Mouse (Mus musculus) layer of hippocampus, adult 2 months (tissue): Measurements from ENCODE around the gene Fam184a. TPM values are rescaled to one million over a fixed set of nuclear protein-coding genes. Genes with fewer than 3 reads are reported as not detected.
"Not testable (repeated sequence)": the region's sequence is repeated elsewhere in the genome, so short reads cannot be mapped to it uniquely, and the experiment has no call there.

Experiments
- DNase-seq, 2 experiments: peaks; one replicate each; pipeline ENCODE4 v3.0.0; 2022; ENCODE audit warnings: low spot score in 2 of 2
- H3K27ac ChIP-seq: fragments of 200-600 bp; 2 replicates; pipeline ENCODE4 v1.8.1; 2022
- H3K4me3 ChIP-seq: fragments of 200-600 bp; 2 replicates; pipeline ENCODE4 v1.8.1; 2022; ENCODE audit warnings: mild to moderate bottlenecking
- CTCF ChIP-seq: fragments of 200-600 bp; conservative IDR thresholded peaks from 2 replicates; pipeline ENCODE4 v1.8.1; 2022; ENCODE audit warnings: antibody characterized with exemption, mild to moderate bottlenecking, moderate library complexity
- total RNA-seq, 2 experiments: library from RNA; stranded (reverse); gene quantifications; 2 replicates each; pipeline ENCODE4 v1.2.3; 2021

The Fam184a gene
- total RNA-seq, 2 experiments from 2014 or later = 26.6 to 32.8 TPM

DNA sequence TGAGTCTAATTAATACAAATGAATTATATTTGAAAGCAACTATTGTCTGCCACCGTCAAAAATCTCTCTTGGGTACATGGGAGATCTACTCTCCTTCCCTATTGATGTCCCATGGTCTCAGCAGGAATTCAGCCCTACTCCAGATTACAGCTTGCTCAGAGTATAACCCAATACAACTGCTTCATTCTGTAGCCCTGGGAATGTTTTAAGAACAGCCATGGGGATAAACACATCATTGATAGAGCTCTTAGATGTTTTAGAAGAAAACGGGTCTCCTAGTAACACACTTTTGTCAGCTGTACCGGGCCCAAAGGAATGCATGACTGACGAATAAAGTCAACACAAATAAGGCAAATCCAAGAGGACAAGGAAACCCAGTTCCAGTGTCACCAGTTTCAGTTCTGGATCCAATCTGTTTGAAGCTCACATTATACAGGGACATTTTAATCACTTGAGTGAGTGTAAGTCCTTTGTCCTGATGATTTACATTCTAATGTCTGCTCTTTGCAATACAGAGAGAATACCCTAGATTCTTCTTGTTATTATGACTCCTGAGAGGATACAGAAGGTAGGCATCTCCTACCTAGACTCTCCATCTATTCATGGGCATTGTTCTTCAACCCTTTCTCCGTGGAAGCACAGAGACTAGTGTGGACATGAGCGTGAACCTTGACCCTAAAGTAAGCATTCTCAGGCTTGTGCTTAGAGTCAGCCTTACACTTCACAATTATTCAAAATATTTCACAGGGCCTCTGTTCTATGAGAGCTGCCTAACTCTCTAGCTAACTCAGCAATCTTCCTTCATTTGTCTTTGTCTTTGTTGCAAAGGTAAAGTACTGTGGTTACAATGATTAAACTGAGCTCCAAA, 71.0 kb downstream of the Fam184a start:
- H3K4me3 ChIP-seq = no peak overlapping the region
- H3K27ac ChIP-seq = peak overlapping the region; percentile 12; the same call in 1 of the 2 replicates
- no peak for DNase-seq
- no peak for TF ChIP-seq CTCF

DNA sequence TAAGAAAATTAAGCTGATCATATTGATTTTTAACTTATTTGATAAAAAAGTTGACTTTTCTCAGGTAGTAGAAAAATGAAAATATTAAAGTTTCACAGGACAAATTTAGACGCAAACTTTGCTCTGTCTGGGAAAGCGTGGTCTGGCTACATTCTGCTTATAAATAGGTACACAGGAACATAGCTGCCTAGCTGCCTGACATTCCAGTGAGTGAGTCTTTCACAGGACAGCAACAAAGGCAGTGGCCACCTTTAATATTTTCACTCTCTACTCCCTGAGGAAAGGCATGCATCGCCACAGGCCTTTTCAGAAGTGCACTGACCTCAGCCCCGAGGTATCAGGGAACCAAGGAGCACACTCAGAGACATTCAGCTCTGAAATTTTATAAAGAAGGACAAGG, 89.1 kb downstream of the Fam184a start:
- H3K4me3 ChIP-seq = no peak overlapping the region
- no peak overlapping the region for H3K27ac ChIP-seq
- no peak for TF ChIP-seq CTCF
- no peak for DNase-seq

DNA sequence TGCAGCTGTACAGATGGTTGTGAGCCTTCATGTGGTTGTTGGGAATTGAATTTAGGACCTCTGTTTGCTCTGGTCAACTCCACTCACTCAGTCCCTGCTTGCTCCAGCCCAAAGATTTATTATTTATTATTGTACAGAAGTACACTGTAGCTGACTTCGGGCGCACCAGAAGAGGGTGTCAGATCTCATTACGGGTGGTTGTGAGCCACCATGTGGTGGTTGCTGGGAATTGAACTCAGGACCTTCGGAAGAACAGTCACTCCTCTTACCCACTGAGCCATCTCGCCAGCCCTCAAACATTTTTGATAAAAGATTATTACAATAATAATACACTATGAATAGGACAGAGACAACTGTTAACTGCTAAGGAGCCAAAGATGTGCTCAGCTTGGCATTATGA, 96.7 kb downstream of the Fam184a start:
- TF ChIP-seq CTCF = peak; percentile 56
- DNase-seq, H3K27ac ChIP-seq, H3K4me3 ChIP-seq: not testable (repeated sequence)

DNA sequence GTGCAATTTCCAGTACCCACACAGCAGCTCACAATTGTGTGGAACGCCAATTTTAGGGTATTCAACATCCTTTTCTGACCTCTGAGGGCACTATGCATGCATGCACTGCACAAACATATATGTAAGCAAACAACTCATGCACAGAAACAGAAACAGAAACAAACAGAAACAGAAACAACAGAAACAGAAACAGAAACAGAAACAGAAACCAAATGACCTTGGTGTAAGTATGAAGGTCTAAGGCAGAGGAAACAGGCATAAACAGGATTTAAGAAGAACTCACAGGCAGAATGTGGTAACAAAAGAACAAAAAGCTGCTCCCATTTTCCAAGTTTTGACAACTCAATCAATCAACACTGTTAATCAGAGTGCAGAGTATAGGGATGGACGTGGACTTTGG, 100.2 kb downstream of the Fam184a start:
- TF ChIP-seq CTCF = no peak
- Histone ChIP-seq H3K4me3 (no peak overlapping the region), H3K27ac (no peak overlapping the region)
- no peak for DNase-seq

DNA sequence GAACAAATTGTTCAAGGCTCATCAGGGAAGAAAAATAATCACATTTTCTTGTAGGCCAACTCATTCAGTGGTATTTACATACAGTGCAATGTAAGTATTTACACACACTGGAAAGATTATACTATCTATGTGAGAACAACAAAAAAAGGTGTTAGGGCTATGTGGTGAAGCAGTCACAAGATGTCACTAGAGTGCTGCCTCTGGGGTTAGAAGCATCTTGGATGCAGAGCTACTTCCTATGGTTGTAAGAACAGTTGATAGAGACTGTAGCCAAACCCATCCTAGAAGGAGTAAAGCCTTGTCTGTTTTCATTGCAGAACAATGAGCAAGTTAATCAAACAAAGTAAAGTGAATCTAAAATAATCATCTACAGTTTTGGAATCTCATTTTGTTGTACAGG, 109.4 kb downstream of the Fam184a start:
- no peak overlapping the region for H3K4me3 ChIP-seq
- peak; percentile 95 for TF ChIP-seq CTCF
- DNase-seq = peak; percentile 21 to 56
- no peak overlapping the region for H3K27ac ChIP-seq

DNA sequence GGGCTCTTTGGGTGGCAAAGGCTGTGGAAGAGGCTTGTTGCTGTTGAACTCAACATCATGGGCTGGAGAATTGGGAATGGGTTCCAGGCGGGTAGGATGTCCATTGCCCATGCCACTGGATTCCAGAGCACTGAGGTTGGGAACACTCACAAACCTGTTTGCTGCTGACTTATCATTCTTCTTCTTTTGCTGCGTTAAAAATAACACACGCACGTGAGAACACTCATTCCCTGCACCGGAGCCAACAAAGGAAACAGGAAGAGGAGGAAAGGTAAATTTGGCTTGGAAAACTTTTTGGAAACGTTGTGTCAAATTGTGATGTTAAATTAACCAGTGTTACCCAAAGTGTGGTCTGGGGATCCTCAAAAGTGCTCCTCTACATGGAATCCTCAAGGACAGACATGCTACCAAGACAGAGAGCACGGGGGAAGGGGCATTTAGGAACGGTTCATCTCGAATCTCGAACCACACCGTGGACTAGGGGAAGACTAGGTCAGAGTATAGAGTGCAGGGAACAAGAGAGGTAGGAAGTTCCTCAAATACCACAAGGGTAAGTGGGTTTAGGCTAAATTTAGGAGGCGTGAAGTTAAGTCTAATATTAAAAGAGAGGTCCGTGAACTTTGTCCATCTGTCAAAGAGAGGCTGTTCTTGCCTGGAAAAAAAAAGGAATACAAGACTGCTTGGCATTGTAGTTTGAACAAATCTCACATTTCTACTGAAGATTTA, 115.5 kb downstream of the Fam184a start:
- Histone ChIP-seq H3K27ac (no peak overlapping the region), H3K4me3 (no peak overlapping the region)
- DNase-seq = no peak
- no peak for TF ChIP-seq CTCF

DNA sequence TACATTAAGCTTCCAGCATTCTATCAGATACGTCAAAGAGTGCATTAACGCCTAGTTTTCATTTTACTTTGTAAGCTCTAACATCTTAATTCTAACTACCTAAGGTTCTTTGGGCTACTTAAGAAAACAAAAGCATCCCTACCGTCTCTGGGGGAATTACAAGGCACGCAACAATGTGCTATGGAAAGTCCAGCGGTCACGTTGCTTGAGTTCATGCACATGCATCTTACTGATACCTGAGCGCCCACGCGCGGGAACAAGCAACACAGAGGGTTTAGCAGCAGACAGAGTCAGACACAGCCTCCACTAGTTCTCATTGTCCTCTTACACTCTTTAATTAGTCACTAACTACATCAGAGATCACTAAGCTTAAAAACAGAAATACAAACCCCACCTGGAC, 116.8 kb downstream of the Fam184a start:
- no peak overlapping the region for H3K4me3 ChIP-seq
- no peak overlapping the region for H3K27ac ChIP-seq
- no peak for DNase-seq
- TF ChIP-seq CTCF = no peak

DNA sequence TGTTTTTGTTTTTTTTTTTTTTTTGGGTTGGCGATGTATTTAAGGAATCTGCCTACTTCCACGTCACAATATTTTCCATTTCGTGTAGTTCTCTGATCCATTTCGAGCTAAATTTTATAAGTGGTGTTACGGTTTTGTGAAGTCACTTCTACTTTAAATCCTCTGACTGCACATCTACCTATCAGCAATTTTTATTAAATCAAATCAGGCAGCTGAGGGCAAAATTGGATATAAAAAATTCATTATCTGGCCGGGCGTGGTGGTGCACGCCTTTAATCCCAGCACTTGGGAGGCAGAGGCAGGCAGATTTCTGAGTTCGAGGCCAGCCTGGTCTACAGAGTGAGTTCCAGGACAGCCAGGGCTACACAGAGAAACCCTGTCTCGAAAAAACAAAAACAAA, 120.6 kb downstream of the Fam184a start, which contains the start of gene Mcm9:
Gene Mcm9 (minus strand): TSS at position 101 of the 400 bp plus-strand sequence.
- not testable (repeated sequence) for DNase-seq
- Histone ChIP-seq H3K4me3 (peak within 1 kb of the TSS; percentile 93), H3K27ac (peak within 1 kb of the TSS; percentile 94)

DNA sequence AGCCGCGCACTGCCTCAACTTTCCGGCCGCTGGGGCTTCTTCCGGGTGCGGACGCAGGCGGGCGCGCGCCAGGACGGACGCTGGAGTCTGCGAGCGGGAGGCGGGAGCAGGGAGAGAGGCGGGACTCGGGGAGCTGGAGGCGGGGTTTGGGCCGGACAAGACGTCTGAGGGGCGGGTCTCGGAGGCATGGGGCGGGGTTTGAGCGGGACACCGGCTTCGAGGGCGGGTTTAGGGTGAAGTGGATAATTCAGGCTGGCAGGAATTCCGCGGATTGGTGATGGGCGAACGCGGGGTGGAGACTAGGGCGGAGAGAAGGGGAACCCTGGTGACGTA, 121.0 kb downstream of the Fam184a start:
- TF ChIP-seq CTCF = no peak
- Histone ChIP-seq H3K4me3 (peak overlapping the region; percentile 93), H3K27ac (peak overlapping the region; percentile 94)
- DNase-seq = peak; percentile 98

DNA sequence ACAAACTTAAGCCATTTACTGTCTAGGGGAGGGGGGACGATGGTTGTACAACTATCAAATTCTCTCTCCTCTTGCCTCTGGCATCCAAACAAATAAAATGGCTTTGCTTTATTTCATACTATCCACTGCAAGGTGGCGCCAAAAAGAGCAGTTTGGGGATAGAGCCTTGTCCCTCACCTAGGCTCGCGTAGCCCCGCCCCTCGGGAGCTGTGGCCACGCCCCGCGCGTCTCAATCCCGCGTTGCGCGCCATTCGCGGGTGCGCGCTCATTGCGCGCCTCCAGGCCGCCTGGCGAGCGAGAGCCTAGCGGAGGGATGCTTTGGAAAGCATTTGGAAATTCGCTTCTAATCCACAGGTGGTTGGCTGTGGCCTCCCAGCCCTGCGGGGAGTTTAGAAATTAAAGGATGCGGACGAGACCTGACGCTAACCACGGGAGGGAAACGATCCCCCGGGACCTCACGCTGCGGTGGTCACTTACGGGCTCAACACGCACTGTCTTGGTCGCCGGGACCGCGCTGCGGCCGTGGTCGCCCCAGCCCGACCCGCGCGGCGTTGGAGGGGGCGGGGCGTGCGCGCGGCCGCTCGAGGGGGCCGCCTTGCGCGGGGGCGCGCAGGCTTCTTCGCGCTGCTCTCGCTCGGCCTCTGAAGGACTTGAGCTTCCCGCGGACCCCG, 121.5 kb downstream of the Fam184a start:
- peak; percentile 84 to 85 for DNase-seq
- Histone ChIP-seq H3K4me3 (peak overlapping the region; percentile 93), H3K27ac (peak overlapping the region; percentile 94)
- peak; percentile 65 for TF ChIP-seq CTCF

DNA sequence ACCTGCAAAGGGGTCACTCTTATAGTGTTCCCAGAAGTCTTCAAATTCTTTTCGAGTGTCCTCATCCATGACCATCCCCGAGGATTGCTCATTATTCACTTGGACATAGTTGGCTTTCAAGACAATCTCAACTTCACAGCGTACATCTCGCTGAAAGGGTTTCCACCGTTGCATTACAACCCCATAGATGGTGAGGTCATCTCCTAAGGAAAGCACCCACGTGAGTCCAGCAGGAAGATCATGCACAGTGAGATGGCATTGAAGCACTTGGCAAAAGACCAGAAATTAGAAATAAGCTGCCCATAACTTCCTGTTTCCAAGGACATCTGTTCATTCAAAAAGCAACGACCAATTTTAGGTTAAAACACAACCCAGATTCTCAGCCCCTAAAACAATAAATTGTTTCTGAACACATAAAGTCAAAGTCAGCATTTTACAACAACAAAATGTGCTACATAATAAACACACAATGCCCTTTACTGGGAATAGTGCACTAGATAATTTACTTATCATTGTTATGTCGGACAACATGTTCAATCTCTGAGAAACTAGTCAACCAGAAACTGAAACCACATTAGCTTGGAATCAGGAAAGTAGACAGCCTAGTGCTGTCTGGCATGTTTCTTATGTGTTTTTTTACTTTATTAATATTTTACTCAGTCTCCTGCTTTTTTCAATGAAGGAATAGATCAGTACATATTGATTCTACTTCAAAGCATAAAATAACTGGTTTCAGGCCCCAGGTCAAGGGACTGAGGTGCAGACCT, 134.9 kb downstream of the Fam184a start:
- no peak for TF ChIP-seq CTCF
- no peak for DNase-seq
- Histone ChIP-seq H3K27ac (no peak overlapping the region), H3K4me3 (no peak overlapping the region)

DNA sequence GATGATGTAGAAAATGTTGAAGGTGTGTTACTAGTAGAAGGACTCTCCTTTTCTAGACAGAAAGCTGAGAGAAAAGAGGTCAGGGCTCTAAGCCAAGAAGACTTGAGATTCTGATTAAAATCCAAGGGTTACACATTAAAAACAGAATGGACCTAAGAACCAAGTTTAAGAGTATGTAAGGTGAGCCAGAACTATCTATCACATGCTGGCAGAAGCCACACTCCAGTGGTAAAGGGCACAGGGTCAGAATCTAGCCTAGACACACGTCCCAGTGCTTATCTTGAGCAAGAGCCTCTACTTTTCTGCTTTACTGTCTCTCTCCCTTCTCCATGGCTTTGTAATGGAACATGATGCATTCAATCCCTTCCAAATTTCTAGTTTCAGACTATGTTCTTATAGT, 137.0 kb downstream of the Fam184a start:
- no peak for DNase-seq
- no peak overlapping the region for H3K4me3 ChIP-seq
- no peak overlapping the region for H3K27ac ChIP-seq
- no peak for TF ChIP-seq CTCF
